Mouse (Mus musculus) granulocyte monocyte progenitor cell, adult 5-6 weeks (primary cell): ENCODE results near the gene Letm1. TPM values are rescaled to one million over a fixed set of nuclear protein-coding genes. Genes with fewer than 3 reads are reported as not detected.

ENCODE experiments used
- total RNA-seq, 2 experiments: library from RNA; stranded (forward) in 1 of 2; stranded (reverse) in 1 of 2; fragments of 200-712, 200-1000 nt in 1 of 2; fragments of >200 nt in 1 of 2; fragmentation: Nextera tagmentation in 1 of 2; gene quantifications; 2 replicates each; pipeline ENCODE4 v1.2.3; 2014 to 2017

The Letm1 gene
- total RNA-seq, 2 experiments from 2014 or later, result 19.9 to 25.3 TPM

Other genes with a start within 250 kb of the Letm1 start
- 23.7 and 40.1 TPM in 2 replicates for gene Fam53a, start 153.2 kb downstream of the Letm1 start, total RNA-seq (2014; fragmentation: Nextera tagmentation)
- 15.7 and 16.1 TPM in 2 replicates for gene Fam53a, start 153.2 kb downstream of the Letm1 start, total RNA-seq (2017)
- 0.75 TPM in 1 of 2 replicates, not detected in the other for gene Gm9903, start 152.9 kb downstream of the Letm1 start, total RNA-seq (2014; fragmentation: Nextera tagmentation)
- 0.15 and 0.30 TPM in 2 replicates for gene Gm9903, start 152.9 kb downstream of the Letm1 start, total RNA-seq (2017)
- 154 and 174 TPM in 2 replicates for gene Slbp, start 130.2 kb downstream of the Letm1 start, total RNA-seq (2014; fragmentation: Nextera tagmentation)
- 251 and 253 TPM in 2 replicates for gene Slbp, start 130.2 kb downstream of the Letm1 start, total RNA-seq (2017)
- 79.1 and 81.0 TPM in 2 replicates for gene Tacc3, start 124.7 kb downstream of the Letm1 start, total RNA-seq (2014; fragmentation: Nextera tagmentation)
- gene Tacc3, start 124.7 kb downstream of the Letm1 start, total RNA-seq (2017), result 186 and 201 TPM in 2 replicates
- 15.0 and 27.7 TPM in 2 replicates for gene Tmem129, start 124.4 kb downstream of the Letm1 start, total RNA-seq (2014; fragmentation: Nextera tagmentation)
- gene Tmem129, start 124.4 kb downstream of the Letm1 start, total RNA-seq (2017), result 19.7 and 26.2 TPM in 2 replicates
- not detected in 2 replicates for gene Fgfr3, start 61.1 kb downstream of the Letm1 start, total RNA-seq (2014; fragmentation: Nextera tagmentation)
- not detected in 2 replicates for gene Fgfr3, start 61.1 kb downstream of the Letm1 start, total RNA-seq (2017)
- 108 and 109 TPM in 2 replicates for gene Nsd2, start 37.9 kb upstream of the Letm1 start, total RNA-seq (2014; fragmentation: Nextera tagmentation)
- gene Nsd2, start 37.9 kb upstream of the Letm1 start, total RNA-seq (2017), result 108 and 136 TPM in 2 replicates
- 38.0 and 44.6 TPM in 2 replicates for gene Nelfa, start 153.6 kb upstream of the Letm1 start, total RNA-seq (2014; fragmentation: Nextera tagmentation)
- 33.1 and 34.4 TPM in 2 replicates for gene Nelfa, start 153.6 kb upstream of the Letm1 start, total RNA-seq (2017)
- 2.1 and 7.4 TPM in 2 replicates for gene Gm1673, start 200.6 kb upstream of the Letm1 start, total RNA-seq (2014; fragmentation: Nextera tagmentation)
- gene Gm1673, start 200.6 kb upstream of the Letm1 start, total RNA-seq (2017), result 14.6 TPM in 1 of 2 replicates, not detected in the other
- 4.8 and 6.3 TPM in 2 replicates for gene Nat8l, start 213.2 kb upstream of the Letm1 start, total RNA-seq (2014; fragmentation: Nextera tagmentation)
- gene Nat8l, start 213.2 kb upstream of the Letm1 start, total RNA-seq (2017), result 1.7 and 2.2 TPM in 2 replicates